In the genomic region with DNA sequence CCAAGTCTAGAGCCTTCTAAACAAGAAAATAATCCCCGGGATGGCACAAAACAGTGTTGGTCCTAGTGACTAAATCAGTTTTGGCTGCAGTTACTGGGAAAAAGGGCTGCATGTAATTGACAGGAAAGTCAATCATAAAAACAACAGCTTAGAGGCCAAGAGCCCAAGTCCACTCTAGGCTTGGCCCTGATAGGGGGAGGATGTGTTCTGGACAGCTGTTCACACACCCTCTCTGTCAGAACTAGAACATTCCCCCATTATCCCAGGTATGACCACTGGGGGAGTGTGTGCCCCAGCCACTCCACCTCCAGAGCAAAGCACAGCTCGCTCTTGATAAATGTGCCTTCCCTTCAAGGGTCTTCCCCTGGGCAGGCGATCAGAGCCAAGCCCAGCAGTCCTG, we compare ENCODE assay signal across 7 mouse cellular contexts. TPM values are rescaled to one million over a fixed set of nuclear protein-coding genes. Genes with fewer than 3 reads are reported as not detected.
DNase-seq lines count a peak whose midpoint lies in the region; ATAC-seq and TF ChIP-seq lines count a peak whose summit lies in the region.

No protein-coding gene starts in this region.

- H3K4me3 ChIP-seq in liver, embryonic 14.5 days (ENCODE audit: insufficient read depth in 1 of 2, low read depth in 2 of 2, low read length in 2 of 2), result no peak overlapping the region
- no peak overlapping the region for H3K4me3 ChIP-seq in liver, embryonic 11.5 days (ENCODE audit: low read depth, low read length)
- no peak overlapping the region for H3K4me3 ChIP-seq in embryonic facial prominence, embryonic 10.5 days
- no peak overlapping the region for H3K4me3 ChIP-seq in heart, embryonic 16.5 days (ENCODE audit: low read length)
- no peak overlapping the region for H3K4me3 ChIP-seq in lung, postnatal 0 days (ENCODE audit: low read depth, low read length)
- H3K4me3 ChIP-seq in forebrain, embryonic 14.5 days (ENCODE audit: low read depth, low read length), result no peak overlapping the region

- no peak overlapping the region for H3K4me2 ChIP-seq in liver, embryonic 14.5 days (ENCODE audit: low read depth)
- H3K4me2 ChIP-seq in liver, embryonic 11.5 days, result no peak overlapping the region
- H3K4me2 ChIP-seq in heart, embryonic 16.5 days (ENCODE audit: low read depth, low read length), result peak overlapping the region; percentile 27
- H3K4me2 ChIP-seq in lung, postnatal 0 days (replicated peaks; ENCODE audit: low read depth, low read length), result no peak overlapping the region
- H3K4me2 ChIP-seq in forebrain, embryonic 14.5 days (ENCODE audit: low read length), result no peak overlapping the region

- H3K4me1 ChIP-seq in liver, embryonic 14.5 days (replicated peaks; ENCODE audit: control insufficient read depth in 2 of 2, insufficient read depth in 2 of 2, low read length in 1 of 2), result no peaks in the 10 kb centered on the region; a peak in 1 of 4 replicates
- H3K4me1 ChIP-seq in liver, embryonic 11.5 days (replicated peaks; ENCODE audit: control insufficient read depth, insufficient read depth, low read length), result 0 out of 2 replicates have a peak, but pooled peaks cover 8% of the 10 kb centered on the region
- H3K4me1 ChIP-seq in embryonic facial prominence, embryonic 10.5 days, result peaks cover 18% of the 10 kb centered on the region
- H3K4me1 ChIP-seq in heart, embryonic 16.5 days (ENCODE audit: control insufficient read depth, insufficient read depth, low read length), result peaks cover 45% of the 10 kb centered on the region
- H3K4me1 ChIP-seq in lung, postnatal 0 days (ENCODE audit: insufficient read depth, low read depth, low read length), result peaks cover 12% of the 10 kb centered on the region; the same call in 1 of the 2 replicates
- H3K4me1 ChIP-seq in forebrain, embryonic 14.5 days (ENCODE audit: control insufficient read depth, insufficient read depth, low read length), result peaks cover 10% of the 10 kb centered on the region; the same call in 1 of the 2 replicates

- H3K27me3 ChIP-seq in liver, embryonic 14.5 days (ENCODE audit: control insufficient read depth, insufficient read depth, low read length), result no peaks in the 10 kb centered on the region
- H3K27me3 ChIP-seq in liver, embryonic 11.5 days (replicated peaks; ENCODE audit: control insufficient read depth, insufficient read depth, low read length), result no peaks in the 10 kb centered on the region
- no peaks in the 10 kb centered on the region for H3K27me3 ChIP-seq in embryonic facial prominence, embryonic 10.5 days (replicated peaks; ENCODE audit: low read depth, poor library complexity, severe bottlenecking)
- H3K27me3 ChIP-seq in heart, embryonic 16.5 days (ENCODE audit: control insufficient read depth, insufficient read depth, low read length), result no peaks in the 10 kb centered on the region
- H3K27me3 ChIP-seq in lung, postnatal 0 days (replicated peaks; ENCODE audit: insufficient read depth, low read length), result no peaks in the 10 kb centered on the region
- no peaks in the 10 kb centered on the region for H3K27me3 ChIP-seq in forebrain, embryonic 14.5 days (replicated peaks; ENCODE audit: control insufficient read depth, insufficient read depth, low read length)

- no peak overlapping the region for H3K9ac ChIP-seq in liver, embryonic 14.5 days (replicated peaks)
- no peak overlapping the region for H3K9ac ChIP-seq in liver, embryonic 11.5 days (ENCODE audit: low read depth, low read length)
- peak overlapping the region; percentile 59 for H3K9ac ChIP-seq in heart, embryonic 16.5 days (ENCODE audit: low read length)
- no peak overlapping the region for H3K9ac ChIP-seq in lung, postnatal 0 days (replicated peaks; ENCODE audit: low read depth)
- H3K9ac ChIP-seq in forebrain, embryonic 14.5 days (ENCODE audit: low read length), result no peak overlapping the region

- no peaks in the 10 kb centered on the region for H3K9me3 ChIP-seq in liver, embryonic 14.5 days (ENCODE audit: control insufficient read depth, low read length)
- H3K9me3 ChIP-seq in liver, embryonic 11.5 days (ENCODE audit: control insufficient read depth, low read length), result no peaks in the 10 kb centered on the region
- no peaks in the 10 kb centered on the region for H3K9me3 ChIP-seq in embryonic facial prominence, embryonic 10.5 days
- H3K9me3 ChIP-seq in heart, embryonic 16.5 days (replicated peaks; ENCODE audit: control insufficient read depth, low read length), result no peaks in the 10 kb centered on the region
- no peaks in the 10 kb centered on the region for H3K9me3 ChIP-seq in lung, postnatal 0 days (ENCODE audit: low read length)
- no peaks in the 10 kb centered on the region for H3K9me3 ChIP-seq in forebrain, embryonic 14.5 days (replicated peaks; ENCODE audit: control insufficient read depth, low read length)

- H3K27ac ChIP-seq in liver, embryonic 14.5 days, result no peak overlapping the region
- no peak overlapping the region for H3K27ac ChIP-seq in liver, embryonic 11.5 days (ENCODE audit: low read depth, low read length)
- H3K27ac ChIP-seq in embryonic facial prominence, embryonic 10.5 days (replicated peaks), result 0 out of 2 replicates have a peak overlapping the region, but pooled peaks have one; percentile 32
- H3K27ac ChIP-seq in heart, embryonic 16.5 days (ENCODE audit: low read length), result peak overlapping the region; percentile 98
- H3K27ac ChIP-seq in lung, postnatal 0 days (ENCODE audit: low read length), result no peak overlapping the region
- no peak overlapping the region for H3K27ac ChIP-seq in forebrain, embryonic 14.5 days (ENCODE audit: low read depth, low read length)

- no peak for DNase-seq in liver, embryonic 14.5 days (ENCODE audit: low read depth in 3 of 3, low spot score in 3 of 3)
- DNase-seq in liver, embryonic 11.5 days (ENCODE audit: low spot score), result no peak
- DNase-seq in embryonic facial prominence, embryonic 10.5 days (ENCODE audit: low spot score), result no peak
- peak; percentile 68 for DNase-seq in lung, postnatal 0 days (ENCODE audit: low spot score)
- DNase-seq in forebrain, embryonic 14.5 days (ENCODE audit: low spot score), result no peak

- peak; percentile 32; the same call in 1 of the 2 replicates for TF ChIP-seq CTCF in liver, embryonic 14.5 days (IDR thresholded peaks at IDR 0.05; ENCODE audit: low read depth)
- TF ChIP-seq CTCF in lung, postnatal 0 days (IDR thresholded peaks at IDR 0.05), result peak; percentile 66

- no peaks in the 10 kb centered on the region for H3K36me3 ChIP-seq in liver, embryonic 14.5 days (replicated peaks; ENCODE audit: control insufficient read depth, insufficient read depth, low read depth)
- peaks cover 8% of the 10 kb centered on the region for H3K36me3 ChIP-seq in liver, embryonic 11.5 days (ENCODE audit: control insufficient read depth, insufficient read depth, low read length)
- peaks cover 18% of the 10 kb centered on the region for H3K36me3 ChIP-seq in embryonic facial prominence, embryonic 10.5 days (replicated peaks)
- H3K36me3 ChIP-seq in heart, embryonic 16.5 days (ENCODE audit: control insufficient read depth, insufficient read depth), result peaks cover 10% of the 10 kb centered on the region
- H3K36me3 ChIP-seq in lung, postnatal 0 days (ENCODE audit: insufficient read depth, low read length), result no peaks in the 10 kb centered on the region
- H3K36me3 ChIP-seq in forebrain, embryonic 14.5 days (ENCODE audit: control insufficient read depth, insufficient read depth, low read length), result peaks cover 8% of the 10 kb centered on the region

- no peak for TF ChIP-seq EP300 in liver, embryonic 14.5 days (IDR thresholded peaks at IDR 0.05; ENCODE audit: low read depth)
- TF ChIP-seq EP300 in lung, postnatal 0 days (IDR thresholded peaks at IDR 0.05), result no peak

- ATAC-seq in liver, embryonic 14.5 days (ENCODE audit: insufficient read depth), result no peak
- no peak for ATAC-seq in liver, embryonic 11.5 days (replicated peaks; ENCODE audit: low FRiP score)
- ATAC-seq in heart, embryonic 16.5 days (replicated peaks; ENCODE audit: extremely low read depth, insufficient read depth, low FRiP score), result peak; percentile 66
- ATAC-seq in lung, postnatal 0 days, result peak; percentile 63
- ATAC-seq in erythroblast, adult 5-6 weeks (replicated peaks; ENCODE audit: low FRiP score, poor library complexity, severe bottlenecking), result no peak
- no peak for ATAC-seq in forebrain, embryonic 14.5 days

- 68% methylated on average over 3 of the region's 3 CpGs for WGBS in liver, embryonic 14.5 days (ENCODE audit: insufficient replicate concordance)
- 73% methylated on average over 3 of the region's 3 CpGs for WGBS in liver, embryonic 11.5 days
- WGBS in embryonic facial prominence, embryonic 10.5 days, result 82% methylated on average over 3 of the region's 3 CpGs
- WGBS in heart, embryonic 16.5 days, result 36% methylated on average over 3 of the region's 3 CpGs
- WGBS in lung, postnatal 0 days, result 45% methylated on average over 3 of the region's 3 CpGs
- WGBS in forebrain, embryonic 14.5 days, result 77% methylated on average over 3 of the region's 3 CpGs

RNA-seq across cellular contexts. Expression of gene Akap1, which starts 14.7 kb away (rescaled TPM):
- 8.2 and 9.1 TPM in 2 replicates for polyA plus RNA-seq in liver, embryonic 14.5 days (2012; rRNA removed)
- polyA plus RNA-seq in liver, embryonic 14.5 days (2014; fragmentation: Nextera tagmentation; extraction: Ambion mirVana), result 5.8 and 6.2 TPM in 2 replicates
- 17.3 and 18.9 TPM in 2 replicates for polyA plus RNA-seq in liver, embryonic 11.5 days (2014; fragmentation: Nextera tagmentation; extraction: Ambion mirVana)
- 16.9 and 17.1 TPM in 2 replicates for polyA plus RNA-seq in embryonic facial prominence, embryonic 10.5 days (2016; fragmentation: Nextera tagmentation; extraction: Ambion mirVana)
- 58.0 and 64.4 TPM in 2 replicates for polyA plus RNA-seq in heart, embryonic 16.5 days (2015; fragmentation: Nextera tagmentation; extraction: Ambion mirVana)
- 12.6 and 13.5 TPM in 2 replicates for polyA plus RNA-seq in lung, postnatal 0 days (2015; fragmentation: Nextera tagmentation; extraction: Ambion mirVana)
- total RNA-seq in erythroblast, adult 5-6 weeks (2015; ENCODE audit: low replicate concordance), result 1.0 and 3.7 TPM in 2 replicates
- 0.98 and 3.7 TPM in 2 replicates for total RNA-seq in erythroblast, adult 5-6 weeks (2017; ENCODE audit: low replicate concordance)
- 18.7 and 27.7 TPM in 2 replicates for polyA plus RNA-seq in forebrain, embryonic 14.5 days (2014; fragmentation: Nextera tagmentation; extraction: Ambion mirVana)

Comparison
In these comparisons a context has a peak if more than half of its experiments do, and no peak if none do; other contexts are left out.
1. ATAC-seq: peak in heart, embryonic 16.5 days (single experiment) and lung, postnatal 0 days (single experiment); none in liver, embryonic 14.5 days (single experiment), liver, embryonic 11.5 days (single experiment), erythroblast, adult 5-6 weeks (single experiment) and forebrain, embryonic 14.5 days (single experiment).
2. H3K27ac ChIP-seq: peak in embryonic facial prominence, embryonic 10.5 days (single experiment) and heart, embryonic 16.5 days (single experiment); none in liver, embryonic 14.5 days (single experiment), liver, embryonic 11.5 days (single experiment), lung, postnatal 0 days (single experiment) and forebrain, embryonic 14.5 days (single experiment).